Mouse (Mus musculus) spleen, adult 12 weeks (tissue): Measurements from ENCODE around the gene Ywhah.

Source experiments
- DNase-seq: peaks from one replicate; pipeline ENCODE4 v3.0.0; 2022; ENCODE audit warnings: low spot score

Ywhah gene

GRCm38 (mm10) chr5:33052849-33053582, 34.4 kb downstream of the Ywhah start:
- peak; percentile 23 for DNase-seq

DNA sequence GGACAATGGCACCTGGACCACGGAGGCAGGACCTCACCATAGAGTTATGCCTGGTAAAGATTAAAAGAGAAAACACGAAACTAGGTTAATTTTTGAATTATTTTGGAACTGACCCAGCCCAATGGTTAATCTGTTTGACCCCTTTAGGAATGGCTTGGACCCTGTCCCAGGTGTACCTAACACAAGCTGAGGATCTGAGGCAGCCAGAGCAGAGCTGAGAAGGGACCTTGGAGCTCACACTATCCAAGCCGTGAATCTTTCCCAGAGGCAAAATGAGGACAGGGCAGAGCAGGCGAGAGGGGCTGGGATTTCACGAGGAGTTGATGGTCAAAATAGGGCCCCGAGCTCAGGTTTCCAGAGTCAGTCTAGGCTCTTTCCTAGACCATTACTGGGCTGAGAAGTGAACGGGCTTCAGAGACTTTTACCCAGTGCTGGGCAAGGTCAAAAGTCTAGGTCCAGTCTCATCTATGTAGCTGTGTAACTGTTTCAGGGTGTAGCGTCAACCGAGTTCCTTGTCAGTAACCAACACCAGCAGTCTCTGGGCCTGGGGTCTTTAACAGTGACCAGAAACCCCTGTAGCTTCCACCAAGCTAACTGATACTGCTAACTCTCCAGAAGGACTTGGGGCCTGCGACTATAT, 37.6 kb downstream of the Ywhah start:
- DNase-seq: no peak

DNA sequence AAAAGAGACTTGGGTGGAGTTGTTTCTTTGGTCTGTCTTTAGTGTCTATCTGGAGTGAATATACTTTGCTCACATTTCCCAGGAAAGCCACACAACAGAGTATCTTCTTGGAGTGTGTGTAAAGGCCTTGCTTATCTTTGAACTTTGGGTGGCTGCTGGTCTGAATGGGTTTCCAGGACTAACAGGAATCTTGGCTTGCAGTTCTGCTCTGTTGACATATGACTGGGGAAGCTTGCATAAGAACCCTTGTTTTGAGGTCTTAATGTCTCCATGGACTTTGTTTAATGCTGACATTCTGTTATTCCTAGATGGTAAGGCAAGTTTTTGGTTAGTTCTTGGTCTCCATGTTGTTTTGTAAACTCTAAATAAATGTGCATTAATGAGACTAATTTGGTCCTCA, 51.5 kb downstream of the Ywhah start:
- DNase-seq: no peak

GRCm38 (mm10) chr5:33076490-33077191, 58.0 kb downstream of the Ywhah start:
- no peak for DNase-seq
